Mouse (Mus musculus) intestine, embryonic 14.5 days (tissue): ENCODE data around the gene Tmem233. TPM values are rescaled to one million over a fixed set of nuclear protein-coding genes. Genes with fewer than 3 reads are reported as not detected.

Experiments
- ATAC-seq: fragments of 200-750 bp; cut with Nextera tagmentation; replicated peaks from 2 replicates; pipeline ENCODE4 v1.8.0; 2017; ENCODE audit warnings: low read depth, moderate number of reproducible peaks, moderate TSS enrichment, moderate library complexity; ENCODE audit not compliant: low FRiP score, low TSS enrichment
- DNase-seq: peaks from one replicate; pipeline ENCODE4 v3.0.0-alpha.2; 2018; ENCODE audit warnings: low spot score
- H3K27ac ChIP-seq: fragments of 300-500 bp; sonication (generic); 2 replicates; pipeline ENCODE4 v1.5.1; 2014; ENCODE audit warnings: low read depth, mild to moderate bottlenecking, control low read depth
- H3K27me3 ChIP-seq: fragments of 300-500 bp; sonication (generic); replicated peaks from 2 replicates; pipeline ENCODE4 v1.6.1; 2014; ENCODE audit warnings: low read length, control low read depth; ENCODE audit not compliant: control insufficient read depth, insufficient read depth
- H3K36me3 ChIP-seq: fragments of 300-500 bp; sonication (generic); 2 replicates; pipeline ENCODE4 v1.6.1; 2014; ENCODE audit warnings: low read length, control low read depth; ENCODE audit not compliant: control insufficient read depth, insufficient read depth
- H3K4me1 ChIP-seq: fragments of 300-500 bp; sonication (generic); replicated peaks from 2 replicates; pipeline ENCODE4 v1.6.1; 2014; ENCODE audit warnings: low read length, control low read depth, mixed read lengths; ENCODE audit not compliant: control insufficient read depth, insufficient read depth
- H3K4me2 ChIP-seq: fragments of 300-500 bp; sonication (generic); 2 replicates; pipeline ENCODE4 v1.6.1; 2014; ENCODE audit warnings: low read length
- H3K4me3 ChIP-seq: fragments of 300-500 bp; sonication (generic); 2 replicates; pipeline ENCODE4 v1.5.1; 2014; ENCODE audit warnings: low read depth, low read length, control low read depth, mixed read lengths
- H3K9ac ChIP-seq: fragments of 300-500 bp; sonication (generic); 2 replicates; pipeline ENCODE4 v1.6.1; 2014; ENCODE audit warnings: mild to moderate bottlenecking, low read length
- H3K9me3 ChIP-seq: fragments of 300-500 bp; sonication (generic); 2 replicates; pipeline ENCODE4 v1.6.1; 2016; ENCODE audit warnings: low read length, control low read depth; ENCODE audit not compliant: control insufficient read depth
- WGBS: fragments of 180-500 bp; shearing (Covaris S2); extraction: QIAGEN DNeasy Blood & Tissue Kit; methylation state at CpG from one replicate; pipeline ENCODE4 v1.1.7; 2014; 5-methylcytosine and 5-hydroxymethylcytosine counted together
- polyA plus RNA-seq: library from polyadenylated mRNA; unstranded; fragments of >200 nt; fragmentation: Nextera tagmentation; extraction: Ambion mirVana; gene quantifications from 2 replicates; pipeline ENCODE4 v1.2.1, GENCODE M21; 2014

Gene Tmem233
- polyA plus RNA-seq, 1 experiment from 2014 or later = not detected

DNA sequence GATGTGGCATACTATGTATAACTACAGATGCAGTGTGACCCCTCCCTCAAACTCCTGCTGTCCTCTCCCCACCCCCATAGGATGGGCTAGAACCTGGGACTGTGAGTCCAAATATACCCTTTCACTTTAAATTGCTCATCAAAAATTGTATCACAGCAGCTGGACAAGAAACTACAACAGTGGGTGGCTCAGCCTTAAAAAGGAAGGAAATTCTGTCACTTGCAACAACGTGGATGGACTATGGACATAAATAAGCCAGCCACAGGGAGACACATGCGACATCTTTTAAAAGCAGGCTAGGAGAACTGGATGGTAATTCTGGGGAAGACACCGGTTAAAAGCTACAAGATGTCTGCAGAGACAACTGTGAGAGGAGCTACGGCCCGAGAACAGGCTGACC lies 66.5 kb downstream of the Tmem233 start:
- H3K27ac ChIP-seq = no peak overlapping the region
- H3K4me3 ChIP-seq = no peak overlapping the region
- H3K4me2 ChIP-seq = no peak overlapping the region
- no peaks in the 10 kb centered on the region for H3K27me3 ChIP-seq
- no peaks in the 10 kb centered on the region for H3K4me1 ChIP-seq
- no peaks in the 10 kb centered on the region for H3K9me3 ChIP-seq
- peaks cover 87% of the 10 kb centered on the region for H3K36me3 ChIP-seq
- no peak overlapping the region for H3K9ac ChIP-seq
- ATAC-seq (no peak), DNase-seq (no peak)
- whole genome bisulfite sequencing = 91% methylated on average over 5 of the region's 5 CpGs

GRCm38 (mm10) chr5:116014237-116014636 lies 68.8 kb downstream of the Tmem233 start:
- no peak for ATAC-seq
- Histone ChIP-seq H3K9ac (no peak overlapping the region), H3K9me3 (no peaks in the 10 kb centered on the region), H3K4me1 (no peaks in the 10 kb centered on the region), H3K36me3 (peaks cover 64% of the 10 kb centered on the region), H3K27ac (no peak overlapping the region), H3K4me3 (no peak overlapping the region), H3K27me3 (no peaks in the 10 kb centered on the region), H3K4me2 (no peak overlapping the region)
- 90% methylated on average over 11 of the region's 11 CpGs for WGBS
- no peak for DNase-seq

DNA sequence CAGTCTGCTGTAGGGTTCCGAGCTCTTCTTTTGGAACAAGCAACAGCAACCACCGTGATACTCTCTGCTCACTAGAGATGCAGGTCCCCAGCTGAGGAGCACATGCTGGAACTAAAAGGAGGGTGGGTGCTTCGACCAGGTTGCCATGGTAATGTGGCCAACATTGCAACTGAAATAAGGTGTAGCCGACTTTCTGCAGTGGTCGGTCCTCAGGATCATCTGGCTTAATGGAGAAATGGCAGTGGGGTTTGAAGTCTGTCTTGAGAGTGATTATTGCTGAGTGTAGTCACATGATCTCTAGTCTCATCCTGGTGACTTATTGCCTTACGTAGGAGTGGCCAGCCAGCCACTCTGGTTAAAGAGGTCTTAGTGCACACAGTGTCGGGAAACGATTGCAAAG lies 69.2 kb downstream of the Tmem233 start:
- DNase-seq (no peak), ATAC-seq (no peak)
- Histone ChIP-seq H3K9ac (no peak overlapping the region), H3K27ac (no peak overlapping the region), H3K4me1 (no peaks in the 10 kb centered on the region), H3K4me3 (no peak overlapping the region), H3K4me2 (no peak overlapping the region), H3K36me3 (peaks cover 60% of the 10 kb centered on the region), H3K27me3 (no peaks in the 10 kb centered on the region), H3K9me3 (no peaks in the 10 kb centered on the region)
- 81% methylated on average over 8 of the region's 8 CpGs for WGBS

GRCm38 (mm10) chr5:116012503-116012902 lies 70.5 kb downstream of the Tmem233 start:
- no peaks in the 10 kb centered on the region for H3K27me3 ChIP-seq
- DNase-seq = no peak
- ATAC-seq = no peak
- H3K4me2 ChIP-seq = no peak overlapping the region
- 89% methylated on average over 7 of the region's 7 CpGs for WGBS
- no peak overlapping the region for H3K9ac ChIP-seq
- no peak overlapping the region for H3K4me3 ChIP-seq
- H3K9me3 ChIP-seq = no peaks in the 10 kb centered on the region
- H3K36me3 ChIP-seq = peaks cover 47% of the 10 kb centered on the region
- no peak overlapping the region for H3K27ac ChIP-seq
- no peaks in the 10 kb centered on the region for H3K4me1 ChIP-seq

- Histone ChIP-seq H3K9ac (no peak overlapping the region), H3K36me3 (peaks cover 39% of the 10 kb centered on the region), H3K4me3 (no peak overlapping the region), H3K27me3 (no peaks in the 10 kb centered on the region), H3K4me2 (no peak overlapping the region), H3K27ac (no peak overlapping the region), H3K9me3 (no peaks in the 10 kb centered on the region), H3K4me1 (no peaks in the 10 kb centered on the region)
- no peak for ATAC-seq
- WGBS = 89% methylated on average over 7 of the region's 7 CpGs
- no peak for DNase-seq
Observed at GRCm38 (mm10) chr5:116011700-116012099, 71.3 kb downstream of the Tmem233 start.

DNA sequence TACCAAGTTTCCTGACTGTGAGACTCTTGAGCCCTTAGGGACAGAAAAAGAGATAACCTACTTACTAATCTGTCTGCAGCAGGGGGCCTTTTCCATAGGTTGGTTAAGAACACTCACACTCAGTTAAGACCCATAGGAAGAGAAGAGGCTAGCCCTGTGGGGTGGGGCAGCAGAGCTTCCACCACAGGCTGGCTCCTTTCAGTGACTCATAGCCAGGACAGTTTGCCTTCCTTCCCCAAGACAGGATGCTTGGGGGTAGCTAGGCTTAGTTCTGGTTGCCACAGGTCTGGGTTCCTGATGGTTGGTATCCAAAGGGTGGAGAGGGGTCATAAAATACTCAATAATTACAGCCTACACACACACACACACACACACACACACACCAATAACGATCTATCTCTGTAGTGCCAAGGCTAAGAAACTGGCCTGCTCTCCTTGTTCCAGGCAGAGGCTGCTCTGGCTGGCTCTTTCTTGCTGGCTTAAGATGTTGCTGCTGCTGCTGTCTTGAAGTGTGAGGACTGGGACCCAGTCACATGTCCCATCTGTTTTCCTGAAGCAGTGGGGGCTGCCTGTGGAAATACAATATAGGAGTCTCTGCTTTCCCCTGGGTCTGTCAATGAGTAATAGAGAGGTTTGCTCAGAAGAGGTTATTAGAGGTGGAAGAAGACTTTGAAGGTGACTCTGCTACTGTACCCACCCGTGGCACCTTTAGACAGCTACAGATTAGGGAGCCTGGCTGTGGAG lies 73.0 kb downstream of the Tmem233 start:
- 72% methylated on average over 2 of the region's 2 CpGs for WGBS
- ATAC-seq (no peak), DNase-seq (no peak)
- H3K9ac ChIP-seq = no peak overlapping the region
- no peaks in the 10 kb centered on the region for H3K27me3 ChIP-seq
- no peak overlapping the region for H3K4me2 ChIP-seq
- no peak overlapping the region for H3K4me3 ChIP-seq
- H3K9me3 ChIP-seq = no peaks in the 10 kb centered on the region
- H3K36me3 ChIP-seq = peaks cover 28% of the 10 kb centered on the region
- H3K27ac ChIP-seq = no peak overlapping the region; the same call in 1 of the 2 replicates
- H3K4me1 ChIP-seq = no peaks in the 10 kb centered on the region

DNA sequence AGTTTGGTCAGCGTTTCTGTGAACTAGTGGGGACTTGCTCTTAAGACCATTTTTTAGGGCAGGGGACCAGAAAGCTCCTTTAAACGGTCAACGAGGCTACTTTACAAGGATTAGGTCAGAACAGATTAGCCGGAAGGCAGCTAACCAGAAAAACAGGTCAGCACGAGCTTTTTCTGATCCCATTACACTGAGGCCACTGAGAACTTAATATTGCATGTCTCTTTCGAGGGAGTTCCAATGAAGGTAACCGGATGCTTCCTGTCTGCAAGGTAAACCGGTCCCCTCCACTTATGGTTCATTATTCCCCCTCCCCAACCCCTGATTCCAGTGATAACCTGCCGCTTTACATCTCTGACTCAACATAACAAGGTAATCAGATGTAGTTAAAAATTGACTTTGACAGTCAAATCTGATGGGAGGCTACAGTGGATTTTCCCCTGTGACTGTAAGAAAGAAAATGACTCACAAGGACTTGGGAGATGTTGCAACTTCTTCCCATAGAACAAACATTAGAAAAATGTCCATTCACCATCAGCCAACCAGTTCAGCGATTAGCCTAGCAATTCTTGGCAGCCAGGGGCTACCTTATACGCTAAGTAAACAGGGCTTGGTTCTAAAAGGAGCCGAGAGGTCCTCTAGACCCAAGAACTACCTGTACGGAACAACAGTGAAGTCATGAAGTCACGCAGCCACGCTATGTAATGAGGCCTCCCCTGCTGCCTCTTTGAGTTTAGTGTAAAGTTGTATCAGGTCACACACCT lies 73.8 kb downstream of the Tmem233 start:
- H3K9ac ChIP-seq = no peak overlapping the region
- H3K27ac ChIP-seq = no peak overlapping the region; the same call in 1 of the 2 replicates
- H3K4me3 ChIP-seq = no peak overlapping the region
- no peaks in the 10 kb centered on the region for H3K9me3 ChIP-seq
- no peak for ATAC-seq
- 76% methylated on average over 15 of the region's 15 CpGs for WGBS
- peaks cover 20% of the 10 kb centered on the region for H3K36me3 ChIP-seq
- DNase-seq = no peak
- H3K27me3 ChIP-seq = no peaks in the 10 kb centered on the region
- H3K4me1 ChIP-seq = no peaks in the 10 kb centered on the region
- no peak overlapping the region for H3K4me2 ChIP-seq

DNA sequence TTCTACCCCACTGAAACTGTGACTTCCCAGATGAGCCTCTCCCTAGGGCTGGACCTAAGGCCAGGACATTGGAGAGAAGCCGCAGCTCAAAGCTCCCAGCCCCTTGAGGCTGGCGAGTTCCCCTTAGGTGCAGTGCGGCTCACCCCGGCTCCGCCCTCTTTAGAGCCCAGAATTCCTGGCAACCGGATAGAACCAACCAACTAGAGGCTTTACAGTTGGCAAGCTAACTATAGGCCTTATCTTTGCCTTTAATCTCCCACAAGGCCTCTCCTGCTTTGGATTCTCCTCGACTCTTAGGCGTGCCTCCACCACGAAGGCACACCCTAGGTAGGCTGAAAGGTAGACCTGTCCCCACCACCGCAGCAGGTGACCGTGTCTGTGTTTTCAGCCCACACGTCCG lies 75.3 kb downstream of the Tmem233 start:
- Histone ChIP-seq H3K27me3 (no peaks in the 10 kb centered on the region), H3K27ac (no peak overlapping the region), H3K4me2 (no peak overlapping the region), H3K4me1 (no peaks in the 10 kb centered on the region), H3K36me3 (peaks cover 5% of the 10 kb centered on the region; the same call in 1 of the 2 replicates), H3K9me3 (no peaks in the 10 kb centered on the region), H3K4me3 (no peak overlapping the region), H3K9ac (no peak overlapping the region)
- peak; percentile 29; the same call in 1 of the 2 replicates for ATAC-seq
- DNase-seq = no peak
- WGBS = 81% methylated on average over 13 of the region's 13 CpGs
